Mouse (Mus musculus): ENCODE measurements around the gene Zzef1. TPM values are rescaled to one million over a fixed set of nuclear protein-coding genes. Genes with fewer than 3 reads are reported as not detected.

Gene Zzef1
- polyA plus RNA-seq, 1 experiment from 2014 or later = 3.5 TPM

GRCm38 (mm10) chr11:72801182-72801581 is 5.2 kb downstream of the Zzef1 start:
- H3K27ac ChIP-seq (ENCODE audit: low read depth) = no peak overlapping the region
- H3K4me1 ChIP-seq (ENCODE audit: insufficient read depth) = peaks cover 7% of the 10 kb centered on the region

GRCm38 (mm10) chr11:72803038-72803437 is 7.0 kb downstream of the Zzef1 start:
- WGBS (ENCODE audit: insufficient replicate concordance) = 78% methylated on average over 3 of the region's 3 CpGs
- Histone ChIP-seq H3K27me3 (ENCODE audit: insufficient read depth, low read length) (no peaks in the 10 kb centered on the region), H3K9me3 (ENCODE audit: low read length) (no peaks in the 10 kb centered on the region), H3K27ac (ENCODE audit: low read depth) (no peak overlapping the region), H3K4me1 (ENCODE audit: insufficient read depth) (0 out of 2 replicates have a peak, but pooled peaks cover 3% of the 10 kb centered on the region), H3K4me2 (ENCODE audit: low read depth, low read length) (no peak overlapping the region), H3K4me3 (ENCODE audit: low read depth, low read length) (no peak overlapping the region), H3K9ac (replicated peaks) (no peak overlapping the region), H3K36me3 (replicated peaks; ENCODE audit: insufficient read depth, low read length) (no peaks in the 10 kb centered on the region)
- ATAC-seq (no peak), DNase-seq (no peak)
- TF ChIP-seq CTCF (IDR thresholded peaks at IDR 0.05; ENCODE audit: low read depth) (no peak), EP300 (IDR thresholded peaks at IDR 0.05; ENCODE audit: low read depth) (no peak)

More at GRCm38 (mm10) chr11:72801182-72801581, 5.2 kb downstream of the Zzef1 start:
- no peak for TF ChIP-seq EP300 (IDR thresholded peaks at IDR 0.05; ENCODE audit: low read depth)
- no peak for TF ChIP-seq CTCF (IDR thresholded peaks at IDR 0.05; ENCODE audit: low read depth)
- Histone ChIP-seq H3K36me3 (replicated peaks; ENCODE audit: insufficient read depth, low read length) (no peaks in the 10 kb centered on the region), H3K27me3 (ENCODE audit: insufficient read depth, low read length) (no peaks in the 10 kb centered on the region), H3K4me2 (ENCODE audit: low read depth, low read length) (no peak overlapping the region), H3K9ac (replicated peaks) (no peak overlapping the region), H3K9me3 (ENCODE audit: low read length) (no peaks in the 10 kb centered on the region), H3K4me3 (ENCODE audit: low read depth, low read length) (no peak overlapping the region)
- DNase-seq (no peak), ATAC-seq (no peak)

- Histone ChIP-seq H3K9ac (replicated peaks) (no peak overlapping the region), H3K36me3 (replicated peaks; ENCODE audit: insufficient read depth, low read length) (no peaks in the 10 kb centered on the region), H3K4me2 (ENCODE audit: low read depth, low read length) (no peak overlapping the region), H3K27me3 (ENCODE audit: insufficient read depth, low read length) (no peaks in the 10 kb centered on the region), H3K4me3 (ENCODE audit: low read depth, low read length) (no peak overlapping the region), H3K4me1 (ENCODE audit: insufficient read depth) (0 out of 2 replicates have a peak, but pooled peaks cover 3% of the 10 kb centered on the region), H3K9me3 (ENCODE audit: low read length) (no peaks in the 10 kb centered on the region), H3K27ac (ENCODE audit: low read depth) (no peak overlapping the region)
- TF ChIP-seq EP300 (IDR thresholded peaks at IDR 0.05; ENCODE audit: low read depth) (no peak), CTCF (IDR thresholded peaks at IDR 0.05; ENCODE audit: low read depth) (no peak)
- no peak for ATAC-seq
- no peak for DNase-seq
Observed at GRCm38 (mm10) chr11:72804586-72804985, 8.6 kb downstream of the Zzef1 start.

- WGBS (ENCODE audit: insufficient replicate concordance) = 72% methylated on average over 3 of the region's 3 CpGs
- Histone ChIP-seq H3K27ac (ENCODE audit: low read depth) (no peak overlapping the region), H3K27me3 (ENCODE audit: insufficient read depth, low read length) (no peaks in the 10 kb centered on the region), H3K4me2 (ENCODE audit: low read depth, low read length) (no peak overlapping the region), H3K9me3 (ENCODE audit: low read length) (no peaks in the 10 kb centered on the region), H3K4me1 (ENCODE audit: insufficient read depth) (0 out of 2 replicates have a peak, but pooled peaks cover 3% of the 10 kb centered on the region), H3K36me3 (replicated peaks; ENCODE audit: insufficient read depth, low read length) (no peaks in the 10 kb centered on the region), H3K9ac (replicated peaks) (no peak overlapping the region), H3K4me3 (ENCODE audit: low read depth, low read length) (no peak overlapping the region)
- ATAC-seq (no peak), DNase-seq (no peak)
- TF ChIP-seq CTCF (IDR thresholded peaks at IDR 0.05; ENCODE audit: low read depth) (no peak), EP300 (IDR thresholded peaks at IDR 0.05; ENCODE audit: low read depth) (no peak)
Observed at GRCm38 (mm10) chr11:72805232-72805631, 9.2 kb downstream of the Zzef1 start.

- H3K27ac ChIP-seq (ENCODE audit: low read depth) = no peak overlapping the region
- DNase-seq (no peak), ATAC-seq (no peak)
- no peaks in the 10 kb centered on the region for H3K27me3 ChIP-seq (ENCODE audit: insufficient read depth, low read length)
- TF ChIP-seq CTCF (IDR thresholded peaks at IDR 0.05; ENCODE audit: low read depth) = no peak
- no peak for TF ChIP-seq EP300 (IDR thresholded peaks at IDR 0.05; ENCODE audit: low read depth)
- no peak overlapping the region for H3K9ac ChIP-seq (replicated peaks)
- H3K4me1 ChIP-seq (ENCODE audit: insufficient read depth) = 0 out of 2 replicates have a peak, but pooled peaks cover 3% of the 10 kb centered on the region
- no peak overlapping the region for H3K4me2 ChIP-seq (ENCODE audit: low read depth, low read length)
- H3K4me3 ChIP-seq (ENCODE audit: low read depth, low read length) = no peak overlapping the region
- WGBS (ENCODE audit: insufficient replicate concordance) = 63% methylated on average over 2 of the region's 2 CpGs
- no peaks in the 10 kb centered on the region for H3K36me3 ChIP-seq (replicated peaks; ENCODE audit: insufficient read depth, low read length)
- H3K9me3 ChIP-seq (ENCODE audit: low read length) = no peaks in the 10 kb centered on the region
Observed at GRCm38 (mm10) chr11:72806556-72806955, 10.5 kb downstream of the Zzef1 start.

- H3K4me1 ChIP-seq (ENCODE audit: insufficient read depth) = 0 out of 2 replicates have a peak, but pooled peaks cover 3% of the 10 kb centered on the region
- H3K27ac ChIP-seq (ENCODE audit: low read depth) = no peak overlapping the region
- no peaks in the 10 kb centered on the region for H3K27me3 ChIP-seq (ENCODE audit: insufficient read depth, low read length)
- H3K4me3 ChIP-seq (ENCODE audit: low read depth, low read length) = no peak overlapping the region
- H3K9ac ChIP-seq (replicated peaks) = no peak overlapping the region
- H3K4me2 ChIP-seq (ENCODE audit: low read depth, low read length) = no peak overlapping the region
- TF ChIP-seq EP300 (IDR thresholded peaks at IDR 0.05; ENCODE audit: low read depth) (no peak), CTCF (IDR thresholded peaks at IDR 0.05; ENCODE audit: low read depth) (no peak)
- WGBS (ENCODE audit: insufficient replicate concordance) = 84% methylated on average over 4 of the region's 4 CpGs
- ATAC-seq = no peak
- no peak for DNase-seq
- no peaks in the 10 kb centered on the region for H3K36me3 ChIP-seq (replicated peaks; ENCODE audit: insufficient read depth, low read length)
- no peaks in the 10 kb centered on the region for H3K9me3 ChIP-seq (ENCODE audit: low read length)
Observed at GRCm38 (mm10) chr11:72807992-72808391, 12.0 kb downstream of the Zzef1 start.

- DNase-seq (no peak), ATAC-seq (no peak)
- Histone ChIP-seq H3K9ac (replicated peaks) (no peak overlapping the region), H3K4me3 (ENCODE audit: low read depth, low read length) (no peak overlapping the region), H3K27me3 (ENCODE audit: insufficient read depth, low read length) (no peaks in the 10 kb centered on the region), H3K4me2 (ENCODE audit: low read depth, low read length) (no peak overlapping the region), H3K9me3 (ENCODE audit: low read length) (no peaks in the 10 kb centered on the region), H3K4me1 (ENCODE audit: insufficient read depth) (0 out of 2 replicates have a peak, but pooled peaks cover 2% of the 10 kb centered on the region), H3K36me3 (replicated peaks; ENCODE audit: insufficient read depth, low read length) (peaks cover 6% of the 10 kb centered on the region), H3K27ac (ENCODE audit: low read depth) (no peak overlapping the region)
- TF ChIP-seq EP300 (IDR thresholded peaks at IDR 0.05; ENCODE audit: low read depth) (no peak), CTCF (IDR thresholded peaks at IDR 0.05; ENCODE audit: low read depth) (no peak)
- 97% methylated on average over 5 of the region's 5 CpGs for WGBS (ENCODE audit: insufficient replicate concordance)
Observed at GRCm38 (mm10) chr11:72813687-72814086, 17.7 kb downstream of the Zzef1 start.
